Mouse (Mus musculus): ENCODE measurements around the gene Shoc2. TPM values are rescaled to one million over a fixed set of nuclear protein-coding genes. Genes with fewer than 3 reads are reported as not detected.
A peak's percentile ranks its signal among the peaks of the same experiment; 100 is the strongest.
"Not testable (repeated sequence)": the region's sequence is repeated elsewhere in the genome, so short reads cannot be mapped to it uniquely, and the experiment has no call there.

The Shoc2 gene
- polyA plus RNA-seq, 1 experiment = 19.1 TPM

DNA sequence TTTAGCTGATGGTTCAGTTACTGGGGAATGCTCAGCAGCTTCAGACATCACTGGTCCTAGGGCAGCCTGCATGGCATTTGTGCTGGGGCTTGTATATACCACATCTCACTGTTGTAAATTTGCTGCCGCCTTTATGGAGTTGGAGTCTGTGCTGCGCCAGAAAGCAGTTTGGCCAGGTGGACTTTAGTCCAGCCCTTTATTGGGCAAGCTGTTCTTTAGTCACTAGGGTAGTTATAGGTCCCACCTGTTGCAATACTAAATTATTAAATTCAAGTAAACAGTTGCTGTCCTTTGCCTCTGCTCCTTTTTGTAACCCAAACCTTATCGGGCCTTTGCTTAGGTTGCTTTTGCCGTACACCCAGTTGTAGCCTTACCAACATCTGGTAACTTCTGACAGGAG is 29.2 kb upstream of the Shoc2 start:
- no peak for TF ChIP-seq POLR2A (IDR thresholded peaks at IDR 0.05; ENCODE audit: low read depth, low read length)
- TF ChIP-seq CTCF (conservative IDR thresholded peaks at IDR 0.05; ENCODE audit: insufficient read depth, insufficient read length, low read depth, low read length) = no peak
- Histone ChIP-seq H3K4me1 (ENCODE audit: control insufficient read depth, insufficient read depth, low read length) (no peaks in the 10 kb centered on the region), H3K27ac (ENCODE audit: insufficient read depth, low read depth, low read length) (no peak overlapping the region), H3K27me3 (replicated peaks; ENCODE audit: control insufficient read depth, insufficient read depth, low read length) (no peaks in the 10 kb centered on the region), H3K4me3 (ENCODE audit: insufficient read depth, low read depth, low read length) (no peak overlapping the region), H3K36me3 (ENCODE audit: control insufficient read depth, insufficient read depth, low read length) (no peaks in the 10 kb centered on the region; the same call in 1 of the 2 replicates)
- DNase-seq = no peak
- 94% methylated on average over 4 of the region's 4 CpGs for WGBS

DNA sequence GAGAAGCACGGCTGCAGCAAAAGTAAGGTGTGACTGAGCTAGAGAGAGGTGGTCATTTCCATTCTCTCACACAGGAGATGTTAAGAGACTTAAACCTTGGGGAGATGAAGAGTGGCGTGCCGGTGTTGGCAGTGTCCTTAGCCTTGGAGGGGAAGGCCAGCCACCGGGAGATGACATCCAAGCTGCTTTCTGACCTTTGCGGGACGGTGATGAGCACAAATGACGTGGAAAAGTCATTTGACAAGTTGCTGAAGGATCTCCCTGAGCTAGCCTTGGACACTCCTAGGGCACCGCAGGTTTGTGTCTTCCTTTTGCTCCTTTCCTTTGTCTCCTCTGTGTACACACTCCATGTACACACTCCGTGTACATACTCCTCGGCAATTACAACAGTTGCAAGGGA is 24.6 kb upstream of the Shoc2 start:
- Histone ChIP-seq H3K4me1 (ENCODE audit: control insufficient read depth, insufficient read depth, low read length) (no peaks in the 10 kb centered on the region), H3K36me3 (ENCODE audit: control insufficient read depth, insufficient read depth, low read length) (peaks cover 4% of the 10 kb centered on the region; the same call in 1 of the 2 replicates)
- WGBS = 88% methylated on average over 10 of the region's 10 CpGs

GRCm38 (mm10) chr19:53921996-53922395 is 22.1 kb upstream of the Shoc2 start:
- 90% methylated on average over 3 of the region's 3 CpGs for WGBS
- H3K27me3 ChIP-seq (replicated peaks; ENCODE audit: control insufficient read depth, insufficient read depth, low read length); H3K27ac ChIP-seq (ENCODE audit: insufficient read depth, low read depth, low read length); H3K4me3 ChIP-seq (ENCODE audit: insufficient read depth, low read depth, low read length); H3K4me1 ChIP-seq (ENCODE audit: control insufficient read depth, insufficient read depth, low read length); H3K36me3 ChIP-seq (ENCODE audit: control insufficient read depth, insufficient read depth, low read length); DNase-seq: not testable (repeated sequence)

More for the DNA sequence above, 24.6 kb upstream of the Shoc2 start:
- H3K27ac ChIP-seq (ENCODE audit: insufficient read depth, low read depth, low read length) = no peak overlapping the region
- no peak for DNase-seq
- TF ChIP-seq CTCF (conservative IDR thresholded peaks at IDR 0.05; ENCODE audit: insufficient read depth, insufficient read length, low read depth, low read length) (no peak), POLR2A (IDR thresholded peaks at IDR 0.05; ENCODE audit: low read depth, low read length) (no peak)
- H3K27me3 ChIP-seq (replicated peaks; ENCODE audit: control insufficient read depth, insufficient read depth, low read length) = no peaks in the 10 kb centered on the region
- no peak overlapping the region for H3K4me3 ChIP-seq (ENCODE audit: insufficient read depth, low read depth, low read length)

GRCm38 (mm10) chr19:53925338-53925751 is 18.8 kb upstream of the Shoc2 start:
- peaks cover 7% of the 10 kb centered on the region for H3K36me3 ChIP-seq (ENCODE audit: control insufficient read depth, insufficient read depth, low read length)
- no peak overlapping the region for H3K4me3 ChIP-seq (ENCODE audit: insufficient read depth, low read depth, low read length)
- TF ChIP-seq POLR2A (IDR thresholded peaks at IDR 0.05; ENCODE audit: low read depth, low read length) = no peak
- peak; percentile 35 for TF ChIP-seq CTCF (conservative IDR thresholded peaks at IDR 0.05; ENCODE audit: insufficient read depth, insufficient read length, low read depth, low read length)
- H3K4me1 ChIP-seq (ENCODE audit: control insufficient read depth, insufficient read depth, low read length) = no peaks in the 10 kb centered on the region
- H3K27ac ChIP-seq (ENCODE audit: insufficient read depth, low read depth, low read length) = no peak overlapping the region
- DNase-seq = peak; percentile 40
- no peaks in the 10 kb centered on the region for H3K27me3 ChIP-seq (replicated peaks; ENCODE audit: control insufficient read depth, insufficient read depth, low read length)
- 97% methylated on average over 2 of the region's 2 CpGs for WGBS

GRCm38 (mm10) chr19:53926705-53927104 is 17.4 kb upstream of the Shoc2 start:
- H3K4me3 ChIP-seq (ENCODE audit: insufficient read depth, low read depth, low read length) = no peak overlapping the region
- WGBS = 100% methylated on average over 1 of the region's 1 CpGs
- peaks cover 7% of the 10 kb centered on the region for H3K36me3 ChIP-seq (ENCODE audit: control insufficient read depth, insufficient read depth, low read length)
- H3K4me1 ChIP-seq (ENCODE audit: control insufficient read depth, insufficient read depth, low read length) = no peaks in the 10 kb centered on the region
- H3K27me3 ChIP-seq (replicated peaks; ENCODE audit: control insufficient read depth, insufficient read depth, low read length) = no peaks in the 10 kb centered on the region
- no peak for DNase-seq
- H3K27ac ChIP-seq (ENCODE audit: insufficient read depth, low read depth, low read length) = no peak overlapping the region
- TF ChIP-seq POLR2A (IDR thresholded peaks at IDR 0.05; ENCODE audit: low read depth, low read length) (no peak), CTCF (conservative IDR thresholded peaks at IDR 0.05; ENCODE audit: insufficient read depth, insufficient read length, low read depth, low read length) (no peak)

- DNase-seq = no peak
- Histone ChIP-seq H3K27ac (ENCODE audit: insufficient read depth, low read depth, low read length) (no peak overlapping the region), H3K36me3 (ENCODE audit: control insufficient read depth, insufficient read depth, low read length) (peaks cover 3% of the 10 kb centered on the region), H3K4me3 (ENCODE audit: insufficient read depth, low read depth, low read length) (no peak overlapping the region), H3K4me1 (ENCODE audit: control insufficient read depth, insufficient read depth, low read length) (no peaks in the 10 kb centered on the region), H3K27me3 (replicated peaks; ENCODE audit: control insufficient read depth, insufficient read depth, low read length) (no peaks in the 10 kb centered on the region)
- 81% methylated on average over 3 of the region's 3 CpGs for WGBS
- TF ChIP-seq CTCF (conservative IDR thresholded peaks at IDR 0.05; ENCODE audit: insufficient read depth, insufficient read length, low read depth, low read length) (no peak), POLR2A (IDR thresholded peaks at IDR 0.05; ENCODE audit: low read depth, low read length) (no peak)
Measured at GRCm38 (mm10) chr19:53929218-53929617, 14.9 kb upstream of the Shoc2 start.

DNA sequence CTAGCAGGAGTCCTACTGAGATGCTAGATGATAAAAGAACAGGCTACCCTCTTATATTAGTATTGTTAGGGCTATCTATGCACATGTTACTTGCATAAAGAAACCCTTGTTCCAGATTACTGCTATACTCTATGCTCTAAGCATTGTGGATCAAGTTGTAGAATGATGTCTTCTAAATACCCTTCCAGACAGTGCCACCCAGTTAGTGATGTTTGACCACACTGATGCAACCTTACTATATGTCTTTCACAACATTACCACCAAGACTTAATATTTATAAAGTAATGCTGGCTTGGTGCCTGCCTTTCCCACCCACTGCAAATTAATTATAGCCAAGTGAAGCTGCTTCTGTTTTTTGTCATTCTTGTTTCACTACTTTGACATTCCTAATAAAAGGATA is 11.1 kb upstream of the Shoc2 start:
- no peak overlapping the region for H3K27ac ChIP-seq (ENCODE audit: insufficient read depth, low read depth, low read length)
- DNase-seq = no peak
- peaks cover 3% of the 10 kb centered on the region for H3K36me3 ChIP-seq (ENCODE audit: control insufficient read depth, insufficient read depth, low read length)
- H3K4me1 ChIP-seq (ENCODE audit: control insufficient read depth, insufficient read depth, low read length) = no peaks in the 10 kb centered on the region
- no peak for TF ChIP-seq POLR2A (IDR thresholded peaks at IDR 0.05; ENCODE audit: low read depth, low read length)
- no peak for TF ChIP-seq CTCF (conservative IDR thresholded peaks at IDR 0.05; ENCODE audit: insufficient read depth, insufficient read length, low read depth, low read length)
- H3K27me3 ChIP-seq (replicated peaks; ENCODE audit: control insufficient read depth, insufficient read depth, low read length) = no peaks in the 10 kb centered on the region
- H3K4me3 ChIP-seq (ENCODE audit: insufficient read depth, low read depth, low read length) = no peak overlapping the region

DNA sequence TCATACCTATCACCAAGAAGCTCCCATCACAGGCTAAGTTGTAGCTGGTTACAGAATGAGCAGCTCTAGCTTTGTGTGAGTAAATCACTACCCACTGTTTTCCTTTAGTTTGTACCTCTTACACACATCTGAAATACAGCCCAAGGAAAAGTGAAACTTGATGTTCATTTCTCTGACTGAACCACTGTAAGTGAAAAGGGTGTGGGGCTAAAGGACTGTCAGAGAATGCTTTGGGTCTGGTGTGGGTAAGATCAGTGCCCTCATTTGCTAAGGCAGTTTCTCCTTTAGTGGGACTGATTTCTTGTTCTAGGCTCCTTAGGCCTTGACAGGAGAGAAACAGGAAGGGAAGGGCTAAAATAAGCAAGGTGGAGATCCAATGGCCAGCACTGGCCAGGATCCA is 10.1 kb upstream of the Shoc2 start:
- TF ChIP-seq POLR2A (IDR thresholded peaks at IDR 0.05; ENCODE audit: low read depth, low read length) (no peak), CTCF (conservative IDR thresholded peaks at IDR 0.05; ENCODE audit: insufficient read depth, insufficient read length, low read depth, low read length) (no peak)
- Histone ChIP-seq H3K27me3 (replicated peaks; ENCODE audit: control insufficient read depth, insufficient read depth, low read length) (no peaks in the 10 kb centered on the region), H3K27ac (ENCODE audit: insufficient read depth, low read depth, low read length) (no peak overlapping the region), H3K36me3 (ENCODE audit: control insufficient read depth, insufficient read depth, low read length) (peaks cover 2% of the 10 kb centered on the region; the same call in 1 of the 2 replicates), H3K4me1 (ENCODE audit: control insufficient read depth, insufficient read depth, low read length) (no peaks in the 10 kb centered on the region), H3K4me3 (ENCODE audit: insufficient read depth, low read depth, low read length) (no peak overlapping the region)
- peak; percentile 13 for DNase-seq

All from kidney, adult 2 months (tissue).